Mouse (Mus musculus) cerebral cortex, adult 2 months (tissue): ENCODE results near the gene Prr13.

Source experiments
- WGBS: fragments of 180-500 bp; shearing (Covaris S2); methylation state at CpG from one replicate; pipeline ENCODE4 v1.1.7; 2018; 5-methylcytosine and 5-hydroxymethylcytosine counted together

The Prr13 gene

DNA sequence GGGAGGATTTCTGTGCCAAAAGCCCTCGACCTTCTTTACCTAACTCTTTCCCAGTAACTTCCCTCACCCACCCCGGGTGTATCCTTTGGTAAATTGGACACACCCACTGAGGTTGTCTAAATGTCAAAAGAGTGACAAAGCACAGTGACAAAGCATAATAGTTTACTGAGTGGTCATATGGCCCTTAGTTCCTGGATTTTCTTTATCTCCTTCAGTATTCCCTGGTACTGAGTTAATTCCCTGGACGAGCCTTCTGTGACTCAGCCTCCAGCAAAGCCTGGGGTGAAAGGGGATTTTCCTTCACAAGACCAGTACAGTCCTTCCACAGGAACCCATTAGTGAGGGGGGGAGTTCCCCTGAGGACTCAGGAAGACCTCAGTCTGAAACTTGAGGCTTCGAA, 2.1 kb downstream of the Prr13 start:
- 75% methylated on average over 4 of the region's 4 CpGs for WGBS

DNA sequence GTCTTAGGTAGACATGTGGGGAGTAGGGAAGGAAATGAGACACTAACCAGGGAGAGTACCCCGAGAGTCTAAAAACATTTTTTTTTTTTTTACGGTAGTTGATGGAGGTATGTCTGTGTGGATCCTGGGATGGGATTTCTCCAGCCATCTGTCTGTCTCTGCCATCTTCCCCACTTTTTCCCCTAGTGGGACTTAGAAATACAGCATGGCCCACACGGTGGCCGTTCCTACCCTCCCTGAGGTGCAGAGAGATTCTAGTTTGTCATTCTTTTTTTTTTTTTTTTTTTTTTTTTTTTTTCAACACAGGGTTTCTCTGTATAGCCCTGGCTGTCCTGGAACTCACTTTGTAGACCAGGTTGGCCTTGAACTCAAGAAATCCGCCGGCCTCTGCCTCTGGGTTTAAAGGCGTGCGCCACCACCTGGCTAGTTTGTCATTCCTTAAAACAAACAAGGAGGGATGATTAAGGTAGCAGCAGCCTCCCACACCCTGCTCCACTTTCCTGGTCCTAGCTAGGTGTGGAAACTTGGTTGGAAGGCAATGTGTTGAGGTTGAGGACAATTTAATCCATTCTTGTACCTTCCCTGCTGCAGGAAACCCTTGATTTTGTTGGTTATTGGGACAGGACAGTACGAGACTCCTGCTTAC, 2.7 kb downstream of the Prr13 start:
- WGBS = 91% methylated on average over 9 of the region's 9 CpGs

DNA sequence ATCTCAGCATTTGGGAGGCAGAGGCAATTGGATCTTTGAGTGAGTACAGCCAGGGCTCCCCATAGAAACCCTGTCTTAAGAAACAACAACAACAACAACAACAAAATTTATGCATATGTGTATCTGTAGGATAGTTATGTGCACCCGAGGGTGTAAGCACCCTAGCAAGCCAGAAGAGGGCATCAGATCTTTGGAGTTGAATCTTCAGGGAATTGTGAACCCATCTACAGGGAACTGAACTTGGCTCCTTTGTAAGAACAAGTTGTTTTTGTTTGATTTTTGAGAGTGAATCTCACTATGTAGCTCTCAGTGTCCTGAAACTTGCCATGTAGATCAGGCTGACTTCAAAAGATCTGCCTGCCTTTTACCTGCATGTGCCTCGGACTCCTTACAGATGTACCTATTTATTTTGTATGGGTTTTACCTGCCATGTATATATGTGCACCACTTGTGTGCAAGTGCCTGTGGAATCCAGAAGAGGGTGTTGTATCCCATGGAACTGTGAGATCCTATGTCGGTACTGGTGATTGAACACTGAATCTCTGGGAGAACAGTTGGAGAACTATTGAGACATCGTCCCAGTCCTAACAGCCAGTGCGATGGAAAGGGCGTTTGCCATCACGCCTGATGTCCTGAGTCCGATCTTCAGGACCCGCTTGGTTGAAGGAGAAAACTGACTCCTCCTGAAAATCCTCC, 10.0 kb downstream of the Prr13 start:
- 96% methylated on average over 9 of the region's 9 CpGs for WGBS

DNA sequence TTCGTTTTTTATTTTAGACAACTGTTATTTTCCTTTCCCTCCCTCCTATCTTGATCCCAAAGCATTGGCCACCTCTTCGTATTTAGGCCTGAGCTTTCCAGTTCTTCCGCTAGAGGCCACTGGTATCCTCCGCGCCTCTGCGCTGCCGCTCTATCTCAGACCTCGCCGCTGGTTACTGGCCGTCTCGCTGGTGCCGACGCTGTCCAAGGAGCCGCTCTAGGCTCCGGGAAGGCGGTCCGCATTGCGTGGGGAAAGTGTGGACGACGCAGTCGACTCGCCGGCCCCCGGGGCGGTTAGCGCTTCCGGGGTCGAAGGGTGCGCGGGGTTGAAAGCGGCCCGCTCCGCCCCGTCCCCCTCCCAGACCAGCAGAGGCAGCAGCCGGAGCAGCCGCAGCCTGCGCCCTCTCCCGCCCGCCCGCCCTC, 11.4 kb downstream of the Prr13 start, which contains the start of gene Pcbp2:
TSS of gene Pcbp2 (plus strand) at position 357 of the 422 bp plus-strand sequence.
- under 1% methylated on average over 35 of the region's 40 CpGs for WGBS

DNA sequence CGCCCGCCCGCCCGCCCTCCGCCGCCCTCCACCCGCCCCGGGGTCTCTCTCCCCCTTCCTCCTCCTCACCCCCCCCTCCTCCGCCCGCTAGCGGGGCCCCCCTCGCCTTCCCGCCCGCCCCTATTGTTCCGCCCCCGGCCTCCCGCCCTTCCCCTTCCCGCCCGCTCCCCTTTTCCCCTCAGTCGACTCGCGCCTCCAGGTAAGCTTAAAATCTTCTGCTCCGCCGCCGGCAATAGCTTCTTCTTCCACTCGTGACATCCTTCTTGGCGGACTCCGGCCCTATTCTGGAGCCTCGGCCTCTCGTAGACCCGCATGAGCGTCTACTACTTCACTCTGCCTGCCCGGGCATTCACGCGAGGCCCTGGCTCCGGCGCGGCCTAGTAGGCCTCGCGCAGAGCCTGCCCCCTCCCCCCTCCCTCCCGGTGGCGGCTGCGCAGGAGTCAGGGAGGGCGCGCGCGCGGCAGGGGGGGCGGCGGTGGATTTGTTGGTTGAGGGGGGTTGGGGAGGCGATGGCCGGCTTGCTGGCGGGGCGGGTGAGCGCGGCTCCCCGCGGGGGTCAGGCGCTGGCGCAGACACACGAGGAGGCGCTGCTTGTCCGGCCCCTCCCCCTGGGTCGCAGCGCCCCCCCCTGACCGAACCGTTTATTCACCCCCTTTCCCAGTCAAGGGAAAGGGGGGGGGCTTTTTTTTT, 11.9 kb downstream of the Prr13 start:
- under 1% methylated on average over 39 of the region's 67 CpGs for WGBS

DNA sequence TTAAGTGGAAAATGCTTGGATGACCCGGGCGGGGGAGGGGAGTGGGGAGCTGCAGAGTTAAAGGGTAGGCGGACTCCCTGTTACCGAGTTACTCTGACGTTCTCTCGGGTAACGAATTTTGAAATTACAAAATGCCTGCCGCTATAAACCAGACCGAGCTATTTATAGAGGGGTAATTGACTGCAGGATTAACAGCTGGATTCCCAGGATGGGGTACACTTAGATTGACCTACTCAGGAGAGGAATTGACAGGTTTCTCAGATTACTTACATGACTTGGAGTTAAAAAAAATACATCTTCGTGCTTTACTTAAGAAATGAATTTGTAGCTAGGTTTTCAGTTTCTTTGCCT, 12.4 kb downstream of the Prr13 start:
- WGBS = 1% methylated on average over 10 of the region's 10 CpGs

DNA sequence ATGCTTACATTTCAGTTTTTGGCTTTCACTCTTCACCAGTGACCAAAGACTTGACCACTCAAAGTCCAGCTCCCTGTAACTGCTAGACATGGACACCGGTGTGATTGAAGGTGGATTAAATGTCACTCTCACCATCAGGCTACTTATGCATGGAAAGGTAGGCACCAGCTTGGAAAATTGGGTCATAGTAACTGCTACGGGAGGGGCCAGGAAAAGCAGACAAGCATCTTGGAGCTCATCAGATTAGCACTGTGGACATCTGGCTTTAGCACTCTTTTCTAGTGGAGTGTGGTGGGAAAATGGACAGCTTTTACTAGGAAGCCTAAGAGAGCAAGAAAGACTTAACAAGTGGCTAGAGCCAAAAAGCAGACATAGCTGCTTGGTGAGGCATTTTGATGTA, 14.4 kb downstream of the Prr13 start:
- WGBS = 39% methylated on average over 2 of the region's 2 CpGs

DNA sequence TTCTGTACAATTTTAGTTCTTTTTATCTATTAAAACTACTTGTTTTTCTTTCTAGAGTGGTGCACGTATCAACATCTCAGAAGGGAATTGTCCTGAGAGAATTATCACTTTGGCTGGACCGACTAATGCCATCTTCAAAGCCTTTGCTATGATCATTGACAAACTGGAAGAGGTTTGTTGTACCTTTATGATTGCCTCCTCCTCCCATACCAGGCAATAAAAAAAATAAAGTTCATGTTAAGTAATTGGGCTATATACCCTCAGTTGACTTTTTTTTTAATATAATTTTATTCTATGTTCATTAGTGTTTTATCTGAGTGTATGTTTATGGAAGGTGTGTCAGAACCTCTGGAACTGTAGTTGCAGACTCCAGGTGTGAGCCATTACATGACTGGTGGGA, 15.7 kb downstream of the Prr13 start:
- WGBS = 85% methylated on average over 2 of the region's 2 CpGs

DNA sequence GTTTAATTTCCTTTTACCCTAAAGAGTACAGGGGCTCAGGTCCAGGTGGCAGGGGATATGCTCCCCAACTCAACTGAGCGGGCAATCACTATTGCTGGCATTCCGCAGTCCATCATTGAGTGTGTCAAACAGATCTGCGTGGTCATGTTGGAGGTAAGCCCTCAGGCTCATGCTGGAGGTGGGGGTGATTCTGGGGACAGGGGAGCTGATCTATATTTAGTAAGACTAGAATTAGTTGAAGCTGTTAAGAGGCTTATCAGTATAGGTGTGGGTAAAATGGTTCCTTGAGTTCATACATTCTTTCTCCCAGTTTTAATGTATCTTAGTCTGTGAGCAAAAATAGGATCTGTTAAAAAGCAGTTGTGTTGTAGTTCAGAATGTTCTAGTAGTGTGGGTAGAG, 24.3 kb downstream of the Prr13 start:
- 88% methylated on average over 3 of the region's 3 CpGs for WGBS

DNA sequence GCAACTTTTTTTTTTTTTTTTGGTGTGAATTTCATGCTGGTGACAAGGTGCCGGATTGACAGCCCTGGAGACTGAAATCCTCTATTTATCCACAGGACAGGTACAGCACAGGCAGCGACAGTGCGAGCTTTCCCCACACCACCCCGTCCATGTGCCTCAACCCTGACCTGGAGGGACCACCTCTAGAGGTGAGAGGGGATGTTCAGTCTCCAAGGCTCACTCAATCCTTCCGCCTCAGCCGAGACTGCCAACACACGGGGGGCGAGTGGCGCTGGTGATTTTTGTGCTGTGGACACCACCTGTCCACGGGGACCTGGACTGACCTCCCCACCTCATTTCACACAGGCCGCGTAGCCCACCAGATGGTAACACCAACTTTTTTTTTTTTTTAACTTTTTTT, 27.0 kb downstream of the Prr13 start:
- WGBS = 87% methylated on average over 12 of the region's 12 CpGs

DNA sequence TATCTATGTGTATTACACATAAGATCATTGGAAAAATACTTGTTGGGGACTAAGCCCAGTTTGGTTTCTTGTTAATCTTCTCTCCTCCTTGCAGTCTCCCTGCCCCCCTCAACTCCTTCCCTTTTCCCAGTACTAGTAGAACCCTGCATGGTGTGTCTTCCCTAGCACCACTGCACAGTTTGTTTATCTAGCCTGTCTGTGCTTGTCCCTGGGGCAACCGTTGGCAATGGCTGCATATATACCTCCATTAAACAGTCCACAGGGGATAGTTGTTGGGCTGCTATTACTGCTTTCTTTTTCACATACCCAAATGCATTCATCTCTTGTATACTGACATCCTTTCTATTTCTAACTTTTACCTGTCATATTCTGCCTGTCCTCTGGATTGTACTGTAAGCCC, 28.8 kb downstream of the Prr13 start:
- WGBS = 64% methylated on average over 1 of the region's 1 CpGs

DNA sequence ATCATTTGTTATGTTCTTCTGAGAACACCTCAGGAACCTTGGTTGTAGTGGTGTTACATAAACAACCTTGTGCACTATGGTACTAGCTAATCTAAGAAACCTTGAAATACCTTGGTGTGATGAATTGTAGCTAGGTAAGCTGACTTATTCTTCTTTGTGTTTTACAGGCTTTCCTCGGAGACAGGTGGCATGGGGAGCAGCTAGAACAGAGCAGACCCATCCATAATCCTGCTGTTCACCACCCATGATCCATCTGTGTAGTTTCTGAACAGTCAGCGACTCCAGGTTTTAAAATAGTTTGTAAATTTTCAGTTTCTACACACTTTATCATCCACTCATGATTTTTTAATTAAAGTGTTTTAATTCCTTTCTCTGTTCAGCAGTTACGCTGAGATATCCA, 39.5 kb downstream of the Prr13 start:
- 43% methylated on average over 3 of the region's 3 CpGs for WGBS

DNA sequence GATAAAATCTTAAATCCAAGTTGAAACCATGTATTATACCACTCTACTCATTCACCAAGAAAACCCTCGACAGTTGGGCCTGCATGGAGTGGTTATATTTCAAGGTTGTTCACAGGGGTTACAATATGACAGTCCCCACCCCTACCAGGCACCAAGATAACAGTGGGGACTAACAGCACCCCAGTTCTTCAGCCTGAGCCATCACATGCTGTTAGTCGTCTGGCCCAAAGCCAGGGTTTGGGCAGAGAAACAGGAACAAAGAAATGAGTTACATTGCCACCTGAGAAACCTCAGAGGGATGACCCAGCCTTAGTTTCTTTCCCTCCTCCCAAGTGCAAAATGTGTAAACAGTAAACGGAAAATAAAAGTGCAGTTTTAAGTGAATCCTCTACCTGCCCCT, 40.5 kb downstream of the Prr13 start:
- WGBS = 43% methylated on average over 3 of the region's 3 CpGs

DNA sequence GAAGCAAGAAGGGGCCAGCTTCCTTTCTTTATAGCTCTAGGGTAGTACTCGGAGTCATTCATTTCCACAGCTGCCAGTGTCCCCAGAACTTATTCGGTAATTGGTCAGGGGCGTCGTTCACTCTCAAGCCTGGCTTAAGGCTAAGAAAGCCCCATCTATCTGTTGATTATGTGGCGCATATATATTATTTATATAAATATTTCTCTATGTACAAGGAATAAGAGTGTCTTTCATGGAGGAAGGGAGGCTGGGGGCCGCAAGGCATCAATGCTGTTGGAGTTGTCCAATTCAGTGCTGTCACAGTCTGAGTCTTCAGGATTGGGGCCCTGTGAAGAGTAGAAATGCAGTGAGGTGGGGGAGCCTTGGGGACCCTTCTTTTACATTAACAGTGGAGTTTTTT, 41.0 kb downstream of the Prr13 start:
- WGBS = 77% methylated on average over 6 of the region's 6 CpGs

DNA sequence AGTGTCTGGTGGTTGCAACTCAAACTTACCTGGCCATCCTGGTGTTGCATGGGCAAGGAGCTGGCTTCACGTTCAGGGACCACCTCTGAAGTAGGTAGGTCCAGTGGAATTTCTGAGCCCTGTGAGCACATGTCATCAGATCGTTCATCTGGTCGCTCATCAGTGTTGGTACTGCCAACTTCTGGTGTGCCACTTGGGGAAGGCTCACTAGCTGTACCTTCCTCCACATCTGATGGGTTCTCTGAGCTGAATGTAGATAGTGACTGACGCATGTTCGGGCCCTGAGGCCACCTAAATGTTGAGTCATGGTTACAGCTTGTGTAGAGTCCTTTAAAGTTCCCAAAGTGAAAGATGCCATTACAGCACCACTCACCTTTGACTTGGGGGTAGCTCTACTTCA, 41.7 kb downstream of the Prr13 start:
- WGBS = 73% methylated on average over 5 of the region's 5 CpGs

DNA sequence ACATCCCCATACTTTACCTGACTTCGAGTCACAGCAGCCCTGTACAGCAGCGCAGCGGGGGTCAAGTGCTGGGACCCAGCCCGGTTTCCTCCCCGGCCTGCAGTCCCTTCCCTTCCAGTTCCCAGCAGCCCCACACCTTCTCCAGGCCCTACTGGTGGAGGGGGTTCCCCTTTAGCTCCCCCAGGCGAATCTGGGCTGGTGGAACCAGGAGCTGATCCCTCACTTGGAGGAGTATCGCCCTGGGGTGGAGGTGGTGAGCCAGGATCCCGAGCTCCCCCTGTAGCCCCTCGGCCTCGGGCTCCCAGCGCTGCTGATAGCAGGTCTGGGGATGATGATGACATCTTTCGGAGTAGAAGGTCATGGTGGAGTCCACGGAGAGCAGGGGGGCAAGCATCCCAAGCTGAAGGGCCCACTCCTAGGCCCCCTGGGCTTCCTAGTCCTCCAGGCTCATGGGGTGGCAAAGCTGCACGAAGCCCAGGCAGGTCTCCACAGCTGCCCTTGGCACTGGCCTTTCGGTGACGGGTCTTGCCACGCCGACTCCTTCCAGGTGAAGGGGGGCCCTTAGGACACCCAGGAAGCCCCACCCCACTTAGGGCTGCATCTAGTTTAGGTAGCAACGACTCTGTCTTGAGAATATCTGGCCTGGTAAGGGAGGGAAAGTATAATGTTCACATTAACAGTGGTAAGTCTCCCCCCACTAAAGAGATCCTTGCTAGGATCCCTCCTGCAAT, 42.4 kb downstream of the Prr13 start:
- WGBS = 83% methylated on average over 19 of the region's 19 CpGs

DNA sequence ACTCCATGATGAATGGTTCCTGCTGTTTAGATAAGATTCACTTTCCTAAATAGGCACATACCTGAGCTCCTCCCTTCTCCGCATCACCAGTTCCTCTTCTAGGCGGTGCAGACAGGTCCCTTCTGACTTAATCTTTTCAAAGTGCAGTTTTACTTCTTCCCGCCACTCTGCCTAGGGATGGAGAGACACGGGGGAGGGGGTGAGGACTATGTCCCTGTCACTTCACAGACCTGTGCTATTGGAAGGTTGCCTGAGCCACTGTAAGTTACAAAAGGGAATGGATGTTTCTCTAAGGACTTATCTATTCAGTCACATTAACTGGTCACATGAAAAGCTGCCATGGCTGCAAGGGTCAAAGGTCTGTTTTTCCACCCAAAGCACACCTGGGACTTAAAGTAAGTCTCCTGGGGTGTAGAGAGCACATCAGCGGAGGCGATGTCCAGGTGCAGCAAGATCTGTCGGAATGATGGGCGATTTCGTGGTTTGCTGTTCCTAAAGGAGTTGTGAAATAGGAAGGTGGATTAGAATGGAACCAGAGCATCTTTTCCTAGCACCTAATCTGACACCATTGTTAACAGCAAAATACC, 43.5 kb downstream of the Prr13 start:
- 71% methylated on average over 9 of the region's 9 CpGs for WGBS

DNA sequence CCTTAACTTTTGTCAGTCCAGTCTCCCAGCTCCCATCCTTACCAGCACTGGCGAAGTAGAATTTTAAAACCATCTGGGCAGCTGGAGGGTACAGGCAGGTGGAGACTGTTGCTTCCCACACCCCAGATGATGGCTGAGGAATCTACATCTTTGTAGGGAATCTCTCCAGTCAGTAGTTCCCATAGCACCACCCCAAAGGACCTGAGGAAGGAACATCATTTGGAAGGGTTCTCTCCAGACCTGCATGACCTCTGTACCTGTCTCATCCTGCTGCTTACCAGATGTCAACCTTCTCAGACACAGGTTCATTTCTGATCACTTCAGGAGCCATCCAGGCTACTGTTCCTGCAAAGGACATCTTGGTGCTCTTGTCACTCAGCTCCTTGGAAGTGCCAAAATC, 44.6 kb downstream of the Prr13 start, which contains the start of gene Gm10337:
TSS of gene Gm10337 (plus strand) at position 276 of the 400 bp plus-strand sequence.
- WGBS = 42% methylated on average over 1 of the region's 1 CpGs

DNA sequence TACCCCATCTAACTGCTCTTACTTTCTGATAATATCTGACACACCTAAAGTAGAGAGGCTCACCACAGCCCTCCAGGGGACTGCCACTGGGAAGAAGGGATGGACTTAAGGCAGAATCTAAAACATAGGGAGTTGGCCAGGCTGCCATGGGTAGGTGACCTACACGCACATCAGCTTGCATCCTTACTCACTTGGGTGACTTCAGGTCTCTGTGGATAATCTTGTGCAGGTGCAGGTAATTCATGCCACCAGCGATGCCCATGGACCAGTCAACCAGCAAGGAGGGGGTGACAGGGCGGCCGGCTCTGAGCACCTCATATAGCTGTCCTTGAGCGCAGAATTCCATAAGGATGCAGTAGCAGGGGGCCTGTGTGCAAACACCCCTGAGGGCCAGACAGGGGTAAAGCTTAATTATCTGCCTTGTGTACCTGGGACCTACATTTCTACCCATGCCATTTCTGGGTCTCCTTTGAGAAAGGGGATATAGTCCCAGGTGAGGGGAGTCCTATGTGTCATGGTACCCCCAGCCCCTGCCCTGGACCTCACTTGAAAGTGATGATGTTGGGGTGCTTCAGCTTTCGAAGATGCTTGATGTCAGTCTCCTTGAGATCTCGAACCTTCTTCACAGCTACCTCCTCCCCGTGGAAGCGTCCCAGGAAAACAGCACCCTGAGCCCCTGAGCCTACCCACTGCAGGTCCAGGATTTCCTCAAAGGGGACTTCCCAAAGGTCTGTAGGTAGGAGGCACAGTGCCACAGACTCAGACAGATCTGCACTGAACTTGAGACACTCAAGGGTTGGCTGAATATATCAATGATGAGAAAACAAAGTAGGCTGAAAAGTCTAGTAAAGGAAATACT, 45.3 kb downstream of the Prr13 start:
- 89% methylated on average over 9 of the region's 9 CpGs for WGBS

DNA sequence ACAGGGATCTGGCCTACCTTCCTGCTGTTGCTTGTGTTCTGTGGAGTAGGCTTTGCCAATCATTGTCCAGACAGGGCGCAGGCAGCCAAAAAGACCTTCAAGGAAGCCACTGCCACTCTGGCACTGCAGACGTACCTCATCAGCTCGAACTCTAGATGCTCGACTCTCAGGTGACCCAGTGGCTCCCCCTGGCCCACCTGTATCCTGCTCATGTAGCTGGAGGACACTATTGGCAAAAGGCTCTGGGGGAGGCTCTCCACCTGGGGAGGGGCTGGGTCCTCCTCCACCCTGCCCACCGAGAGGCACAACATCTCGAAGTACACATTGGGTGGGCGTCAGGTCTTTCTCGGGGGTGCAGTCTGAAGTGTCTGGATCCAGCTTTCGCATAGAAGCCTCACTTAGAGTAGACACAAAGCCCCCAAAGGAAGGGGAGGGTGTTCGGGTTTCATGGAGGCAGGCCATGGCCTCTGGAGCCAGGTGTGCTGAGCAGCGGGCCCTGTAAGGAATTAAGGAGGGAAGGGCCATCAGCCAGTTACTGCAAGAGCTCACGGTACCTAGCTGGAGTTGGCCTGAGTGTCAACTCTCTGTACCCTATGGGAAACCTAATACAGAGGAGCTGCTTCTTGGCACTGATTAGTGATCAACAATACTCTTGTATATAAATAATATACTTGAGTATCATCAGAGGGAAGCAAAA, 46.4 kb downstream of the Prr13 start:
- WGBS = 56% methylated on average over 12 of the region's 12 CpGs
